Mouse (Mus musculus): ENCODE measurements around the gene Fgf22. TPM values are rescaled to one million over a fixed set of nuclear protein-coding genes. Genes with fewer than 3 reads are reported as not detected.

The Fgf22 gene
- polyA plus RNA-seq, 1 experiment: not detected

DNA sequence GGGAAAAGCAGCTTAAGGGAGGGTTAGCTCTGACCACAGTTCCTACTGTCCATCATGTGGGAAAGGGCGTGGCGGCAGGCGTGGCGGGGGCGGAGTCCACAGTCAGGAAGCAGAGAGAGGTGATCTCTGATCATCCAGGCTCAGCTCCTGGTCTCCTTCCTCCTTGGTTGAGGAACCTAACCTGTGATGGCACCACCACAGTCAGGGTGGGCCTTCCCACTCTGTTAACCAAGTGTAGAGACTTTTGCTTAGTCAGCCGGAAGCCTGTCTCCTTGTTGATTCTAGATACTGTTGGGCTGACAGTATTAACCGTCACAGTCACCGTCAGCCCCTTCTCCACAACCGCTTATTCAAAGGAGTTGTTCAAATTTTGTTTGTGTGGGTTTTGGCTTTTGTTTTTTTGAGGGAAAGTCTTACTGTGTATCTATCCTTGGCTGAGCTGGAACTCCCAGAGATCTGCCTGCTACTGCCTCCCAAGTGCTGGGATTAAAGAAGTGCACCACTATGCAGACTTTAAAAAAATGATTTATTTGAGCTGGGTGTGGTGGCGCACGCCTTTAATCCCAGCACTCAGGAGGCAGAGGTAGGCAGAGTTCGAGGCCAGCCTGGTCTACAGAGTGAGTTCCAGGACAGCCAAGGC, 43.5 kb downstream of the Fgf22 start:
- no peaks in the 10 kb centered on the region for H3K36me3 ChIP-seq (ENCODE audit: control insufficient read depth, insufficient read depth, low read length)
- H3K27ac ChIP-seq (ENCODE audit: control insufficient read depth, insufficient read depth, low read length): no peak overlapping the region
- peaks cover 35% of the 10 kb centered on the region for H3K4me1 ChIP-seq (replicated peaks; ENCODE audit: control insufficient read depth, insufficient read depth, low read length)
- 53% methylated on average over 12 of the region's 12 CpGs for WGBS
- DNase-seq: no peak
- no peak overlapping the region for H3K4me3 ChIP-seq (ENCODE audit: control insufficient read depth, insufficient read depth, low read length)
- H3K27me3 ChIP-seq (ENCODE audit: control insufficient read depth, insufficient read depth, low read length): no peaks in the 10 kb centered on the region
- TF ChIP-seq POLR2A (IDR thresholded peaks at IDR 0.05; ENCODE audit: control insufficient read depth, extremely low read depth, insufficient read depth, low read length, poor library complexity) (no peak), CTCF (IDR thresholded peaks at IDR 0.05; ENCODE audit: borderline replicate concordance, control insufficient read depth, extremely low read depth, insufficient read depth, low read length, poor library complexity) (no peak)

DNA sequence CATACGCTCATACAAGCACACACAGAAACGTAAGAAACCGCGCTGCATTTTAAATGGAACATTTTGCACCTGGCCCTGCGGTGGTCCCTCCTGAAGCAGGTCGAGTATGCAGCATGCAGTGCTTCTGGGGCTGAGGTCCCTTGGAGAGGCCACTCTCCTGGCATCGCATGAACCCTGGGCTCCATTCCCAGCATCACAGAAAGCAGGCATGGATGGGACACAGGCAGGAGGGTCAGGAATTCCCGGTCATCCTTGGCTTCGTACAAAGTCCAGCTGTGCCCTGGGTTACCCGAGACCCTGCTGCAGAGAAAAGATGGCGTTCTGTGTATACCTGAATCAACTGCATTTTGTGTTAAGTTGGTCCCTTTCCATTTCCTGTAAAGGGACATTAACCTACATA, 45.6 kb downstream of the Fgf22 start:
- TF ChIP-seq CTCF (IDR thresholded peaks at IDR 0.05; ENCODE audit: borderline replicate concordance, control insufficient read depth, extremely low read depth, insufficient read depth, low read length, poor library complexity): no peak
- TF ChIP-seq POLR2A (IDR thresholded peaks at IDR 0.05; ENCODE audit: control insufficient read depth, extremely low read depth, insufficient read depth, low read length, poor library complexity): no peak
- Histone ChIP-seq H3K4me3 (ENCODE audit: control insufficient read depth, insufficient read depth, low read length) (no peak overlapping the region), H3K36me3 (ENCODE audit: control insufficient read depth, insufficient read depth, low read length) (no peaks in the 10 kb centered on the region), H3K4me1 (replicated peaks; ENCODE audit: control insufficient read depth, insufficient read depth, low read length) (peaks cover 23% of the 10 kb centered on the region), H3K27me3 (ENCODE audit: control insufficient read depth, insufficient read depth, low read length) (no peaks in the 10 kb centered on the region), H3K27ac (ENCODE audit: control insufficient read depth, insufficient read depth, low read length) (no peak overlapping the region)
- DNase-seq: no peak
- WGBS: 91% methylated on average over 11 of the region's 11 CpGs

DNA sequence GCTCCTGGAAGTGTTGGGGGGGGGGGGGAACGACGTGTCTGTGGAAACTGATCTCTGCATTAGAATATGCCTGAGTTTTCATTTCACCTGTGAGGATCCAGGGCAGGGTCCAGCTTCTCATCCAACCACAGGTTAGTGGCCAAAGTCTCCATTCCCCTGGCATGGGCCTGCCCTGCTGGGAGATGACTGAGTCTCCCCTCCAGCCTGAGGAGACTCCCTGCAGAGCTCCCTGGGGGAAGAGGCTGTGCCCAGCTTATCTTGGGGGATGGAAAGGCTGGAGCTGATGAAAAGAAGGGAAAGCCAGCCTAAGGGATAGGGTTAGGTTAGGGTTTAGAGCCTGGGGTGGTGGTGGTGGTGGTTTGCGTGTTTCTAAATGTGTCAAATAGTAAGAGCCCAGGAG, 47.0 kb downstream of the Fgf22 start:
- no peak for TF ChIP-seq CTCF (IDR thresholded peaks at IDR 0.05; ENCODE audit: borderline replicate concordance, control insufficient read depth, extremely low read depth, insufficient read depth, low read length, poor library complexity)
- no peak for TF ChIP-seq POLR2A (IDR thresholded peaks at IDR 0.05; ENCODE audit: control insufficient read depth, extremely low read depth, insufficient read depth, low read length, poor library complexity)
- no peak overlapping the region for H3K27ac ChIP-seq (ENCODE audit: control insufficient read depth, insufficient read depth, low read length)
- H3K4me1 ChIP-seq (replicated peaks; ENCODE audit: control insufficient read depth, insufficient read depth, low read length): peaks cover 18% of the 10 kb centered on the region
- WGBS: 97% methylated on average over 3 of the region's 3 CpGs
- DNase-seq: no peak
- no peaks in the 10 kb centered on the region for H3K36me3 ChIP-seq (ENCODE audit: control insufficient read depth, insufficient read depth, low read length)
- H3K27me3 ChIP-seq (ENCODE audit: control insufficient read depth, insufficient read depth, low read length): no peaks in the 10 kb centered on the region
- no peak overlapping the region for H3K4me3 ChIP-seq (ENCODE audit: control insufficient read depth, insufficient read depth, low read length)

GRCm38 (mm10) chr10:79802331-79802971, 47.6 kb downstream of the Fgf22 start:
- Histone ChIP-seq H3K27me3 (ENCODE audit: control insufficient read depth, insufficient read depth, low read length) (no peaks in the 10 kb centered on the region), H3K4me3 (ENCODE audit: control insufficient read depth, insufficient read depth, low read length) (no peak overlapping the region), H3K36me3 (ENCODE audit: control insufficient read depth, insufficient read depth, low read length) (no peaks in the 10 kb centered on the region), H3K4me1 (replicated peaks; ENCODE audit: control insufficient read depth, insufficient read depth, low read length) (peaks cover 13% of the 10 kb centered on the region), H3K27ac (ENCODE audit: control insufficient read depth, insufficient read depth, low read length) (no peak overlapping the region)
- WGBS: 91% methylated on average over 11 of the region's 11 CpGs
- TF ChIP-seq POLR2A (IDR thresholded peaks at IDR 0.05; ENCODE audit: control insufficient read depth, extremely low read depth, insufficient read depth, low read length, poor library complexity) (no peak), CTCF (IDR thresholded peaks at IDR 0.05; ENCODE audit: borderline replicate concordance, control insufficient read depth, extremely low read depth, insufficient read depth, low read length, poor library complexity) (no peak)
- no peak for DNase-seq

DNA sequence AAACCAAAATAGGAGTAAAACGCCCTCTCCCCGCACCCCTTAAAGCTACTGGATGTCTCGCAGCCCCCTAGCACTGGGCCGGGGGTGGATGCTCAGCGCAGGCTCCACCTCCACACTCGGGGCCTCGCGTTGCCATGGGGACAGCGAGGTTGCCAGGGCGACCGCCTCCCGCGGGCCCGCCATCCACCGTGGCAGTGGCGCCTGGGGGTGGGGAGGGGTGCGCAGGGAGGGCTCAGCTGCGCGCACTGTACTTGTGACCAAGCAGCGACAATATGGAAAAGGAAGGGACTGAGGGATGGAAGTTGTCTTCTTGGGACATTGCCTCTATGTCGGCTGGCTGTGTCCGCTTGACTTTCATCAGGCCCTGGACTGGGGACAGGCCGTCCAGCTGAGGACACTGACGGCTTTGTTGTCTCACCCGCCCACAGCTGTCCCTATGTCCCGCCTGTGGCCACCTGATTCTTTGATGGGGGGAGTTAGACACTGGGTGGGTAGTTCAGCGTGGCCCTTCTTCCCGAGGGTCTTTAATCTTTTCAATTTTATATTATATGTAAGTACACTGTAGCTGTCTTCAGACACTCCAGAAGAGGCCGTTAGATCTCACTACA, 48.9 kb downstream of the Fgf22 start:
- H3K36me3 ChIP-seq (ENCODE audit: control insufficient read depth, insufficient read depth, low read length): 0 out of 2 replicates have a peak, but pooled peaks cover 3% of the 10 kb centered on the region
- no peak overlapping the region for H3K27ac ChIP-seq (ENCODE audit: control insufficient read depth, insufficient read depth, low read length)
- H3K4me1 ChIP-seq (replicated peaks; ENCODE audit: control insufficient read depth, insufficient read depth, low read length): 0 out of 2 replicates have a peak, but pooled peaks cover 3% of the 10 kb centered on the region
- no peaks in the 10 kb centered on the region for H3K27me3 ChIP-seq (ENCODE audit: control insufficient read depth, insufficient read depth, low read length)
- TF ChIP-seq CTCF (IDR thresholded peaks at IDR 0.05; ENCODE audit: borderline replicate concordance, control insufficient read depth, extremely low read depth, insufficient read depth, low read length, poor library complexity) (no peak), POLR2A (IDR thresholded peaks at IDR 0.05; ENCODE audit: control insufficient read depth, extremely low read depth, insufficient read depth, low read length, poor library complexity) (no peak)
- WGBS: 89% methylated on average over 29 of the region's 29 CpGs
- no peak overlapping the region for H3K4me3 ChIP-seq (ENCODE audit: control insufficient read depth, insufficient read depth, low read length)
- no peak for DNase-seq

- DNase-seq: no peak
- 91% methylated on average over 11 of the region's 11 CpGs for WGBS
- TF ChIP-seq CTCF (IDR thresholded peaks at IDR 0.05; ENCODE audit: borderline replicate concordance, control insufficient read depth, extremely low read depth, insufficient read depth, low read length, poor library complexity): no peak
- no peak for TF ChIP-seq POLR2A (IDR thresholded peaks at IDR 0.05; ENCODE audit: control insufficient read depth, extremely low read depth, insufficient read depth, low read length, poor library complexity)
- Histone ChIP-seq H3K4me1 (replicated peaks; ENCODE audit: control insufficient read depth, insufficient read depth, low read length) (0 out of 2 replicates have a peak, but pooled peaks cover 3% of the 10 kb centered on the region), H3K27me3 (ENCODE audit: control insufficient read depth, insufficient read depth, low read length) (no peaks in the 10 kb centered on the region), H3K36me3 (ENCODE audit: control insufficient read depth, insufficient read depth, low read length) (0 out of 2 replicates have a peak, but pooled peaks cover 3% of the 10 kb centered on the region), H3K27ac (ENCODE audit: control insufficient read depth, insufficient read depth, low read length) (no peak overlapping the region), H3K4me3 (ENCODE audit: control insufficient read depth, insufficient read depth, low read length) (no peak overlapping the region)
Observed at GRCm38 (mm10) chr10:79805636-79806035, 50.8 kb downstream of the Fgf22 start.

Measured in thymus, adult 2 months (tissue).